Mouse (Mus musculus): ENCODE data around the gene Plekha6. TPM values are rescaled to one million over a fixed set of nuclear protein-coding genes. Genes with fewer than 3 reads are reported as not detected.

Plekha6 gene
- 1 to 10 TPM; 3.5 to 6.8 TPM for total RNA-seq (2023)

GRCm38 (mm10) chr1:133163820-133164431 is at the start of gene Plekha6:
Gene Plekha6 (plus strand): TSS chr1:133164210.

GRCm38 (mm10) chr1:133130638-133131560 is 33.1 kb upstream of the Plekha6 start, which contains the start of gene Ppp1r15b:
Gene Ppp1r15b (plus strand): TSS chr1:133131143.

GRCm38 (mm10) chr1:133309652-133310267 is 145.8 kb downstream of the Plekha6 start, which contains the start of gene Golt1a:
Gene Golt1a (plus strand): TSS chr1:133309800.

GRCm38 (mm10) chr1:133321267-133321925 is 157.4 kb downstream of the Plekha6 start, which contains the start of gene Kiss1:
Gene Kiss1 (plus strand): TSS chr1:133321875.

GRCm38 (mm10) chr1:133350210-133350609 is 186.2 kb downstream of the Plekha6 start, which contains the start of gene Ren1:
Gene Ren1 (plus strand): TSS chr1:133350510.

Other genes starting within 250 kb of the Plekha6 start
- 100 to 1,000 TPM; 271 to 277 TPM for gene Mdm4, start 133.6 kb upstream of the Plekha6 start, total RNA-seq (2023)
- 100 to 1,000 TPM; 131 to 137 TPM for gene Pik3c2b, start 118.5 kb upstream of the Plekha6 start, total RNA-seq (2023)
- gene Ppp1r15b, start 33.1 kb upstream of the Plekha6 start, total RNA-seq (2023): 10 to 100 TPM; 88.3 to 90.4 TPM
- not detected for gene Golt1a, start 145.6 kb downstream of the Plekha6 start, total RNA-seq (2023)
- not detected for gene Kiss1, start 157.7 kb downstream of the Plekha6 start, total RNA-seq (2023)
- gene Ren1, start 186.3 kb downstream of the Plekha6 start, total RNA-seq (2023): not detected
- not detected for gene Etnk2, start 199.4 kb downstream of the Plekha6 start, total RNA-seq (2023)

All from B cell, adult 67 days (primary cell).